Mouse (Mus musculus): ENCODE measurements around the gene Zfp804a. TPM values are rescaled to one million over a fixed set of nuclear protein-coding genes. Genes with fewer than 3 reads are reported as not detected.

Gene Zfp804a
- total RNA-seq, 2 experiments from 2014 or later: not detected

DNA sequence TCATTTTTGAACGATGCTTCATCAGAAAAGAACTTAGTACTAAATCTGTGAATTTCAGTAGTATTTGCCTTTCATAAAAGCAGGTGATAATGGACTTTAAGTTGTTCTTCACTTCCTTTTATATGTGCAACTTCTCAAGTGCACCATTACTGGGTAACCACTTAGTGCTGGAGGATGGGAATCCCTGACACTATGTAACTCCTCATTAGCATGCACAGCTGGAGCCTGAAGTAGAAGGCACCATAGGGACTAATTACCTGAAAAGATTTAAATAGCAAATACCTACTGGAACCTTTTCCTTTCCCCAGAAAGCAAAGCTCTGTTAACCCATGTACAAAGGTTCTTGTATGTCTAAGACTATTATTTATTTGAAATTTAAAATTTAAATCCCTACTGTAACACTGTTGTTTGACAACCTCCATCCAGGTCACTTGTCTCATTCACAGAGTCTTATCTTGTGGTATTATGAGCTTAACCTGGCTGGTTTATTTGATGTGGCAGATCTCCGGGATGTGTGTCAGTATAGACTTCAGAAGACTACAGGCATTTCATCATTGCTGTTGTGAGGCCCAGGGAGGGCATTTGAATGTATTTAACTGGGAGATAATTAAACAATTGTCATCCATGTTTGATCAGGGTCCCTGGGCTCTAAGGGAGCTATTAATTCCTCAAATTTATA, 229.7 kb downstream of the Zfp804a start:
- no peak for DNase-seq

DNA sequence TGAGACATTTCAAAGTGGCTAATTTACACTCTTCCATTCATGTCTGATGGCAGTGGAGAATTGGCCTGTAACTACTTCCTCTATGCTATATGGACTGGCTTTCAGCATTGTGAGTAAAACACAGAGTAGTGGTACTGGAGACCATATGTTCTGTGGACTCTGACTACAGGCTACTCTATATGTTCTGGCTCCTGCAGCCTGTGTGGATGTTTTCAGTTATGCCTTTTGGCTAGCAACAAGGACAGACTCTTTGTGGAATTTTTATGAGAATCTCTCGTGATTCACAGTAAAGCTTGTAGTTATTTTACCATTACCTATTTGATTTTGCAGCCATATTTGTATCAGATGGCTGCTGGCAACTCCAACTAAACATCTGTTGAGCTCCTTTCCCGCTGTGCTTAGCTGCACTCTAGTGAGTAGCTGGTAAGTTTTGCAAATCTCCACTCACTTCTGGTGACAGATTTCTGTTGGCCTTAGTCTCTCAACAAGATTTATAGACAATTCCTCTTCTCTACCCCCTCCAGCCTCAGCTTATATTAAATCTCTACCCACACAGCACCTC, 242.0 kb downstream of the Zfp804a start:
- no peak for DNase-seq

All from heart, adult 18-20 months (tissue).